9 mouse cellular contexts compared by ENCODE assay signal in the genomic region with DNA sequence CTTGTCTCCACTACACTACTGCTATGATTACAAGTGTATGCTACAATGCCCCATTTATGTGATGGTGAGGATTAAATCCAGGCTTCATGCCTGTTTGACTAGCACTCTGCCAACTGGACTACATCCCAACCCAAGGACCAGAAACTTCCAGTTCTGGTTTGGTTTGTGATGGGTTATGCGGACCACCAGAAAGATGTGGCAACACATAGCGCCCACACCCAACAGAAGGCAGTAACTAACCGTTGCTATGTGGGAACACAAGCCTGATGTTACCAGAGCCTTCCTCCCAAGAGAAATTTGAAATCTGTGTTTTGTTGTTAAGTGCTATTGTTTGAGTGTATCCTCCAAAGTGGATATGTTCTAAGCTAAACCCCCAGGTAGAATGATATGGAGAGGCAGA.
"Had no signal": no experiment of that assay in that cellular context is flagged by ENCODE, and none has a peak within 500 bp of the region (broad histone marks: within the 10 kb centered on the region; RNA-seq: fewer than 3 reads in every experiment).

No protein-coding gene starts in this region.

- DNase-seq: kidney, adult 2 months; kidney, postnatal 25 days; left cerebral cortex, postnatal 4 days; lung, adult 18-20 months; midbrain, embryonic 14.5 days; retina, postnatal 1 day; thymus, adult 2 months; thymus, postnatal 25 days had no signal

- ATAC-seq: intestine, embryonic 16.5 days had no signal
